Mouse (Mus musculus): ENCODE measurements at regions not wholly inside any gene's neighbourhood (a gene's known extent, or its start where the extent isn't known, plus 50 kb on each side); places are given as distances from the start of the nearest gene placed in this dataset.

DNA sequence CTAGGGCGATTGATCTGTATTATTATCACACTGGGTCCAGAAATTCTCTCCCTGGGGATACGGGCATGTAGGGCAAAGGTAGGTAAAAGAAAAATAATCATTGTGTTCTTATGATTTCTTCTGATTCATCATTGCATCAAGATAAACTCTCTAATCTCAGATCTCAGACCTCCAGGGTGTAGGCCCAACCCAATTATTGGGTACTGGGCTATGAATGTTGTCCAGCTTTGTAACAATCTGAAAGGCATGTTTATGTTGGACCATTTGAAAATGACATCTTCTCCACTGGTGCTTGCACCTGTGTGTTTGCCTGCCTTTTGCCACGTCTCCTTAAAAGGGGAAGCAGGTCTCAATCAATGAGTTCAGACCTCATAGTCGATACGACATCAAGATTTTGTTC is 95.4 kb upstream of the Egr2 start:
- no peak for DNase-seq

DNA sequence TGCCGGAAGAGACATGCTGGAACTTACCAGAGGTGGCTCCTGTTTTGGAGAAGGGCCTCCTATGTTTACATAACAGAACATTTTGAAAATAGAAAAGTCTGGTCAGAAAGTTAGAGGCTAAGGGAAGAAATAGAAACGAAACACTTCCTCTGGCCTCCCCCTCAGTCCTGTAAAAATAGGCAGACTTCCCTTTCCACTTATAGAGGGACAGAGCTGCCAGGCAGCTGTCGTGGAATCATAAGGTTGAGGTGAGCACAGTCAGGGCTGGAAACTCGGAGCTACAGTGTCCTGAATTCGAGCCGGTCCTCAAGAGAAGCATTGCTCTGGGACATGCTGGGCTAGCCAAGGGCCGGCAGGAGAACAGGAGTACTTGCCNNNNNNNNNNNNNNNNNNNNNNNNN is 94.0 kb upstream of the Egr2 start:
- no peak for DNase-seq

DNA sequence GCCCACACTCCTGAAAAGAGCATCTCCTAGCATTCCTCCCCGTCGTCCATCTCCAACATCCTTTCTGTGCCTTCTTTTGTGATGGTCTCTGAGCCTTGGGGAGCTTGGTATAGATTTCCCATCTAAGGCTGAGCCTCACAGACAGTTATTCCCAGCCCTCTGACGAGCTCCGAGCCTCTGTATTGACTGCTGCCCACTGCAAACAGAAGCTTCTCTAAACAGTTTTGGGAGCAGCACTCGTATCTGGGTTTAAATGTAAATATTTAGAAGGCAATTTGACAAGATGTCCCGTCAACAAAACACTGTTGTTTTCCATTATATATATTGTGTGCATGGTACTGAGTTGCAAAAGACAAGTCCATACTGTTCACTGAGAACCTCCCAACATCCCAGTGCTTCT is 86.4 kb upstream of the Egr2 start:
- DNase-seq: no peak

DNA sequence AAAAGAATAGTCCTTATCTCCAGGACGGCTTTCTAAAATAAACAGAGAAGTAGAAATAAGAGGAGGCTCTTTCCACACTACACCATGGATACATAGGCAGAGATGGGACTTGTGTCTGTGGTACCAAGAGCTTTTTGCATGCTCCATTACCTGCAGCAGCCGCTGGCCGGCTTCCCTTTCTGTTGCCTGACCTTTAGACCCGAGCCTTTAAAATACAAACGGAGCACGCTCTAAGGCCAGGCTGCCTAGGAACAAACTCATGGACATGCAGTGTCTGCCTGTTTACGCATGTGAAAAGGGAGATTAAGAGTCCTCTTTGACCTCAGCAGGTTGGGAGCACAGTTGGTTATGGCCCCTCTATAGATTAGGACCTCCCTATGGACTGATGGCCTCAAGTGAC is 81.1 kb upstream of the Egr2 start:
- DNase-seq: no peak

DNA sequence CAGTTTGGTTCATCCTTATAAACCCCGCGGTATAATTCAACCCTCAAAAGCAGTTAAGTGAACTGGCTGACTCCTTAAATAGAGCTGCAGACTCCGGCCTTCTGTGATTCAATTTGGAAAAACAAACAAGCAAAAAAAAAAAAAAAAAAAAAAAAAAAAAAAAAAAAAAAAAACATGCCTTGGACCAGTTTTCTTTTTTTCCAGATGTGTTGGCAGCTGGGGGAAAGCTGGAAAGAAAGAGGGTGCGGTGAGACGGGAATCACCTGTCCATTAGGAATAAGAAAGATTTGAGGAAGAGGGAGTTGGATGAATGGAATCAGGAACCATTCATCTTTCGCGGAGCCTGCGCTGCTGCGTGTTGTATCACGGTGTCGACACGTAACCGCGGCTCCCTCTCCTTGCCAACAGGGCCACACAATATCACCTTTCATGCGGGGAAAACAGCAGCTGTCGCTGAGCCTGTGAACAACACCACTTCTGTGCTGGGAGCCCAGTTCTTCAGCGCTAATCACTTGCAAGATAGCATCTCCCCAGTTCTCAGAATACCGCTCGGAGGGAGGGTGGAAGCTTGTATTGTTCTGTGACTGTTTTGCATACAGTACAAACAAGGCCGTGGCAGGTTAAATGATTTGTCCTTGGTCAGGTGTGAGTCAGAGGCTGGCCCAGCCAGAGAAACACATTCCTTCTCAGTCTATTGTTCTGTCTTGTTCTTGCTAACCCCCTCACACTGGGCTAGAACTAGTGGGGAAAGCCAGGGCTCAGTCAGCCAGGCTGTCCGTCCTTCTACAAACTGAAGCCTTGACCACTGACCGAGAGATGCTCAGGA is 76.6 kb upstream of the Egr2 start:
- no peak for DNase-seq

DNA sequence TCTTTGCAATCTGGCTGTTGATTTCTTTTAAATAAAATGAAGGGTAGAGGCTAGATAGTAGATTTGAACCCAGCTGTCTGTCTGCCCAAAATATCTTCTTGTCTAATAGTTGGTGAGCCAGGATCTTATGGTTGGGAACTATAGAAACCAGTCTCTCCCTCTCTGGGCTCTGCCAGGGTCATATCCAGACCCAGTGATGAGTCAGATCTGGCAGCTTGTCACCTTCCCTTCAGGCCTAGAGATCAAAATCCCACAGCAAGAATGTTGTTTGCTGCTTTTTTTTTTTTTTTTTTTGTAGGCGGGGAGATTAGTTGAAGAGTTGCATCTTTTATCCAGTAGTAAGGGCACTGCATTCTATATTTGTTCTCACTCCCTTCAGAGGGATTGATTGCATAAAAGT is 74.0 kb upstream of the Egr2 start:
- no peak for DNase-seq

DNA sequence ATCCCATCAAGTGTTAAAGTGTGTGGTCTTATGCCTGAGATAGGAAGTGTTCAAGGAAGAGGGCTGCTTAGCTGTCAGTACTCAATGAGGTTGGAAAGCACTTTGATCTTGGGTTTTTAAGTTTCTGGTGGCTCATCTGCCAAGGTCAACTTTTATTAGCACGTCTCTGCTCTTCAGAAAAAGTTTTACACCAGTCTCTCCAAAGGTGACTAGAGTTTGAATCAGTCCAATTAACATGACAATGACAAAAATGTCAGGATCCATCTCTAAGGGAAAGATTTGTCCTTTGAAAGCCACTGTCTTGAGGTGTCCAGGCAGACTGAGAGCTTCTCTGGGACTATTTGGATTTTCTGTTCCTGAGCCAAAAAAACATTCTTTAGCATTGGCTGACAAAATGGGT is 73.4 kb upstream of the Egr2 start:
- no peak for DNase-seq

DNA sequence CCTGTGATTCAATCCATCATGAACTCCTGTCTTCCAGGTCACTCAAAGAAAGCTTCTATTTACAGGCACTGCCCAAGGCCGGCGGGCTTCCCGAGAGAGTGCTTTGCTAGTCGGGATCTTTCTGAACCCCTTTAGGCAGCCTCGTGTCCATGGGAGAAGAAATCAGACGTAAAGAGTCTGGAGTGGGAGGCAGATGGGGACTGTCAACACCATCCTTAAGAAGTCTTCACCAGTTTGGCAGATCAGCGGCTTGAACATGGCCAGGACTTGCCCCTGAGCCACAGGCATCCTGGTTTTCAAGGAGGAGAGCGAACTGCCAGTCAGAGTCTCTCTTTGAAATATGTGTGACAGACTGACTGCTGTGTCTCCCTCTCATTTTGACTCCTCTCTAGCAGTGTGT is 66.6 kb upstream of the Egr2 start:
- no peak for DNase-seq

DNA sequence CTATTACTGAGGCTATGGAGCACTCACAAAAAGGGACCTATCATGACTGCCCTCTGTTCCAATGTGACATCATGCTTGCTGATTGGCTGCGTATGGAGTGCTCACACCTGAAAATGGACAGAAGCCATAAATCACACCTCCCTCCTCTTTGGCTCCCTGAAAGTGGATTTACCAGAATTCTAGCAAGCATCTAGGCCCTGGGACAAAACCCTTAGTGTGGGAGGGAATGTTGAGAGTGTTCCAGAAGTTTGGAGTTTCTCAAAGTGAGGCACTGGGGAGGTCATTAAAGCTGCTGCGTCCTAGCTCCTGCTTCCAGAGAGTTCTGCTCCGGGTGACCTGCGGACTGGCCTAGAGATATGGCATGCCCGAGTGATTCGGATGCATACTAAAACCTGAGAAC is 62.3 kb upstream of the Egr2 start:
- no peak for DNase-seq

DNA sequence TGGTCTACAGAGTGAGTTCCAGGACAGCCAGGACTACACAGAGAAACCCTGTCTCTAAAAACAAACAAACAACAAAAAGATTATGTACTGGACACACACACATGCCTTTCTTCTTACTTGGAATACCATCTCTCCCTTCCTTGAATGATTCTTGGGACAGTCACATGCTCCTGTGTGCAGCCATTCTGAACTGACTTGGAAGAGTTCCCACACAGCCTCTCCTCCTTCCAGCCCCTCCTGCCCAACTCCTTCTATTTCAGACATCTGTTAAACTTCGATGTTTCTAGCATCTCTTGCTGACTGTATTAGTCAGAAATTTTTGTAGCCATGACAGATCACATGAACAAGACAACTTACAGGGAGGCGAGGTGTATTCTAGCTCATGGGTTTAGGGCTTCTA is 60.9 kb upstream of the Egr2 start:
- DNase-seq: no peak

DNA sequence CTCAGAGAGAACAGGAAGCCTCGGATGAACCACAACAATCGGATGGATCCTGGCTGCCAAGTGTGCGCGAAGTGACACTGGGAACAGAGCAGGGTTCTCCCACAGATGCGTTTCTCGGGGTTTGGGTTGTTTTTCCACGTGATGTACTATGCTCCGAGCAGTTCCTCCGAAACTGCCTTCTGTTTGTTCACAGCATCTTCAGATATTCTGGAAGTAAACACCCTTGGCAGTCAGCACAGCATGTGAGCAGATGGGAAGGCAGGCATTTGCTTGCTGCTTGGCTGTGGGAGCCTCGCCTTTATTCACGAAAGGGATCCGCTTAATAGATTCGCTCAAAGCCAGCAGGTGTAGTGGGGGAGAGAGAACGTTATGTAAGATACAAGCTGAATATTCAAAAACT is 53.0 kb upstream of the Egr2 start:
- peak; percentile 29 to 38 for DNase-seq

DNA sequence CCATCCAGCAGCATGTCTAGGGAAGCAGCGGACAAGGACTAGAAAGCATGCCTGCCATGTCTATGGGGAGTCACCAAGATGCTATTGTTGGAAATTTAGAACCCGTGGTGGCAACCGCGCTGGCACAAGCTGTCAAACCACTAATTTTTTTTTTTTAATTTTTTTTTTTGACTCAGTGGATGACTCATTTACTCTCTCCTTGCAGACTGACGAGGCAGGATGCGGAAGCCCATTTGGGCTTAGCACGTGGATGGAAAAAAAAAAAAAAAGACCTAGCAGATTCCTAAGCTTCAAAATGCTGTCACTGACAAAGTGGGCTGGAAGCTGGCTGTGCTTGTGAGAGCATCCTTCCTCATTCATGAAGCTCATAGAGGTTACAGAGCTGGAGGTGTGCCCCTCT is 51.9 kb upstream of the Egr2 start:
- DNase-seq: no peak

DNA sequence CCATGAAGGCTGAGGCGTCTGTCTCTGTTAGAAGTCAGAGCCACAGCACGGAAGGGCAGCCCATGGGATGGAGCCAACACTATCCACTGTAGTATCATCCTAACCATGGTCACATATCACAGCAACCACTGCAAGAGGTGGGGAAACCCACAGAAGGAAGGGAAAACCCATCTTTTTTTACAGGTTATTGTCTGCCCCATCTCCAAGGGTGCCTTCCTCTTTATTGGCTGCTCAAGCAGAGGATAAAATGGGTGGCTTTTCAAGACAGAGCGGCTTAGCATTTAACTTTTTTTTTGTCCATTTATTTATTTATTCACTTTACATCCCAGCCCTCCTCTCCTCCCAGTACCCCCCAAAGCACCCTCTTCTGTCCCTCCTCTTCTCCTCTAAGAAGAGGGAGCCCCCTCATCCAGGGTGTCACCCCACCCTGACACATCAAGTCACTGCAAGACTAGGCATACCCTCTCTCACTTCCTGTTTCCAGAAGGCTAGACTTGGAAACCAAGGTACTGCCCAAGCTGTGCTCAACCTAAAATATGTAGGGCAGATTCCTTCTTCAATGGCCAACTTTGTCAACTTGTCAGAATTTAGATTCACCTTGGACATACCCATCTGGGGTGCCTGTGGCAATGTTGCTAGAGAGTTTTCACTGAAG is 51.1 kb upstream of the Egr2 start:
- no peak for DNase-seq
